Mouse (Mus musculus) MN1 (cell line): ENCODE measurements at regions not wholly inside any gene's neighbourhood (a gene's known extent, or its start where the extent isn't known, plus 50 kb on each side); places are given as distances from the start of the nearest gene placed in this dataset.
A peak's percentile ranks its signal among the peaks of the same experiment; 100 is the strongest.

Source experiments
- DNase-seq: peaks from one replicate; pipeline ENCODE4 v3.0.0-alpha.2; 2016; ENCODE audit warnings: low spot score

- no peak for DNase-seq
These were observed 145.0 kb downstream of the Spata18 start for GRCm38 (mm10) chr5:73796201-73796600.

GRCm38 (mm10) chr5:73797980-73798379, 146.8 kb downstream of the Spata18 start:
- DNase-seq = no peak

DNA sequence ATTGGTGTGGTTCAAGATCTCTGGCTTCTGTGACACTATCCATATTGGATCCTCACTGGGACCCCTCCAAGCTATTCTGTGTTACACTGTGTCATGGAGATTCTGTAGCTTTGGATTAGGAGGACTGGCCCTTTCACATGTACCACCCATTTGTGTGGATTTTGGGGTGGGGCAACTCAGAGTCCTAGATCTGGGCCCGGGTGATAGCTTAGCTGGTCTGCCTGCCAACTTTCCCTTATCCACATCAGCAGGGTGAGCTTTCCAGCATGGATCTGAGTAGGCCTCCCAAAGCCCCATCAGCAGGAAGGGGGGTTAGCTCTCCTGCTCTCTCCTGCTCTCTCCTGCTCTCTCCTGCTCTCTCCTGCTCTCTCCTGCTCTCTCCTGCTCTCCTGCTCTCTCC, 152.3 kb downstream of the Spata18 start:
- no peak for DNase-seq

DNA sequence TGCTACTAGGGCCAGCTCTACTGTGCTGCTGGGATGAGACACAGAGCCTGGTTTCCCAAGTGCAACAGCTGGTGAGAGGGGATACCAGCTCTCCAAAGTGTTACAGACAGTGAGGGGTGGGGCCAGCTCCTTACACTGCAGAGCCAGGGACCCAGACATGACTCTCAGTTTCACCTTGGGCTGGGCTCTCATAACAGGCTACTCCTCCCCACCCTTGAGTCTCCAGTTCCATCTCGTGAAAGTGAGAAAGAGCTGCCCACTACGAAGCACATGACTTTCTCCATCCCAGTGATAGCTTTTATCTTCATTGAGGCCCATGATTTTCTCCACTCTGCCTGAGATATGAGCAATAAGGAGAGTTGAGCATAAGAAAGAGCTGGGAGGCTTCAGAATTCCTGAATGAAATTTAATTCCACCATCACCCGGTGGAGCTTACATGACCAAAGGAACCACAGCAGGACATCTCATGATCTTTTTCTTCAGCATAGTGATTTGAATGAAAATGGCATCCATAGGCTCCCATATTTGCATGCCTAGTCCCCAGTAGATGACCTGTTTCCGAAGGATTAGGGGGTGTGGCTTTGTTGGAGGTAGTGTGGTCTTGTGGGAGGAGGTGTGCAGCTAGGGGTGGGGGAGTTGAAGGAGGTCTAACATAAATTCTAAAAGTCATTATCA, 153.5 kb downstream of the Spata18 start:
- no peak for DNase-seq

DNA sequence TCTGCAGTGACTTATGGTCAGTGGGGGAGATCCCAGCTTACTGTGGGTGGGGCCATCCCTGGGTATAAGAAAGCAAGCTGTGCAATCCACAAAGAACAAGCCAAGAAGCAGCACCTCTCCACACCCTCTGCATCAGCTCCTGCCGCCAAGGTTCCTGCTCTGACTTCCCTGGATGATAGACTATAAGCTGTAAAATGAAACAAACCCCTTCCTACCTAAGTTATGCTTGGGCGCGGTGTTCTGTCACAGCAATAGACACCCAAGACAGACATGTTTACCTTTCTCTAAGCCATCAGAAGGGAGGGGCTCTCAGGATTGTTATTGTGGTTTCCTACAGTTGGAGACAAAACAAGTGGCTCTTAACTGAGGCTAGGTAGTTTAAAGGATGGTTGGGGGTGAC, 159.5 kb downstream of the Spata18 start:
- no peak for DNase-seq

GRCm38 (mm10) chr5:73811094-73811521, 159.9 kb downstream of the Spata18 start:
- DNase-seq = no peak

GRCm38 (mm10) chr5:73815752-73816151, 164.6 kb downstream of the Spata18 start:
- DNase-seq = no peak

GRCm38 (mm10) chr5:73817180-73817579, 166.0 kb downstream of the Spata18 start:
- DNase-seq = no peak

DNA sequence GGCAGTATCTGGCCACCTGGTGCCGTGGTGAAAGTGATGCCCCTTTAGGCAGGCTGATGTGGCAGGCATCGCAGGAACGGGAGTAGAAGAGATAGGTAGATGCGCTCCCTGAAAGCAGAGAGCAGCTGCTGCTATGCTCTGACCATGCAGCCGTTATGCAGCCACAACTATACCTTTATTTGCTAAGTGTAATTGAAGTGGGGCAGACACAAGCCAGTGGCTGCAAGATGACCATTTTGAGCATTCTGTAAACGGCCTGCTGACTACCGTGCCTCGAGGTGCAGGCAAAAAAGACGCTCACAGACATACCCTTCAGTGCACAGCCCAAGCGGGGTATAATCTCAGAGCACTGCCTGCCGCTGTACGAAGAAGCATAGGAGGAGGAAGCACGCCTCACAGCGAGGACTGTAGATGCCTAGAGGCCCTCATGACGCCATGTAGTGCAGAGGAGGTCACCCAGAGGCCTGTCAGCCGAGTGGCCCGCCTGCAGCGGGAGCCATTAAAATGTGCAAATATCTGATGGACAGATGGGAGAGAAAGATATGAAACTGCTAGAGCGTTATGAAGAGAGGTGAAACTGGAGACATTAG, 170.9 kb downstream of the Spata18 start:
- DNase-seq = no peak

DNA sequence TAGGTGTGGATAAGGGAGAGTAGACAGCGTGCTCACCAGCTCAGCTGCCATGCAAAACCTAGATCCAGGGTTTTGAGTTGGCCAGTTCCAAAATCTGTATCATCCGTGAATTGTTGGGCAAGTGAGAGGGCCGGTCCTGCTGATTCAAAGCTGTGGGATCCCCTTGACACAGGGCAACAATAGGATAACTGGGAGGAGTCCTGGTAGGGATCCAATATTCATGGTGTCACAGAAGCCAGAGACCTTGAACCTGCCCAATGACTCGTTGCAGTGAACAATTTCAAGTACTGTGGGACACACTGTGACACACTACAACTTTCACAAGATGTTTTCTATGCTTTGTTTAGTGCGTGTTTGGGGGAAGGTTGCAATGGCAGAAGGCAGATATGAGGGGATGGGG, 172.2 kb downstream of the Spata18 start:
- no peak for DNase-seq

GRCm38 (mm10) chr5:73826941-73827340, 175.8 kb downstream of the Spata18 start:
- no peak for DNase-seq

DNA sequence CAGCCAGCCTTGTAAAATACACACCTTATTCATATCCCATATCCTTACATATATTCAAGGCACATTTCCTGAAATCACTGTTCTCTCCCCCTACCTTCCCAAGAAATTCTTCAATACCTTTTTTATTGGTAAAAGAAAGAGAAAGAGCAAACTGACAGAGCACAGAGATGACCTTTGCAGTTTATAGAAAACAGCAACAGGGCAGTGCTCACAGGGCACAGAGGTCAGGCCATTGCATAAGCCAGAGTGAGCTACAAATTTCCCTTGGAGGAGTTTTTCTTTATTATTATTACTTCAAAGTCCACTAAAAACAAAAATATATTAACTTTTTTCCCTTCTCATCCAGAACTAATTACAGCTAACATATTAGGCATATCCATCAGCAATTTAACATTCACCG, 182.5 kb downstream of the Spata18 start:
- no peak for DNase-seq

GRCm38 (mm10) chr5:73843776-73844175, 192.6 kb downstream of the Spata18 start:
- DNase-seq = no peak

- DNase-seq = no peak
These were observed 195.1 kb downstream of the Spata18 start for GRCm38 (mm10) chr5:73846096-73846782.

- no peak for DNase-seq
These were observed 195.6 kb downstream of the Spata18 start for GRCm38 (mm10) chr5:73846783-73847151.

GRCm38 (mm10) chr5:73851501-73851900, 200.3 kb downstream of the Spata18 start:
- no peak for DNase-seq

- peak; percentile 58 for DNase-seq
These were observed 203.0 kb downstream of the Spata18 start for GRCm38 (mm10) chr5:73854025-73854773.

DNA sequence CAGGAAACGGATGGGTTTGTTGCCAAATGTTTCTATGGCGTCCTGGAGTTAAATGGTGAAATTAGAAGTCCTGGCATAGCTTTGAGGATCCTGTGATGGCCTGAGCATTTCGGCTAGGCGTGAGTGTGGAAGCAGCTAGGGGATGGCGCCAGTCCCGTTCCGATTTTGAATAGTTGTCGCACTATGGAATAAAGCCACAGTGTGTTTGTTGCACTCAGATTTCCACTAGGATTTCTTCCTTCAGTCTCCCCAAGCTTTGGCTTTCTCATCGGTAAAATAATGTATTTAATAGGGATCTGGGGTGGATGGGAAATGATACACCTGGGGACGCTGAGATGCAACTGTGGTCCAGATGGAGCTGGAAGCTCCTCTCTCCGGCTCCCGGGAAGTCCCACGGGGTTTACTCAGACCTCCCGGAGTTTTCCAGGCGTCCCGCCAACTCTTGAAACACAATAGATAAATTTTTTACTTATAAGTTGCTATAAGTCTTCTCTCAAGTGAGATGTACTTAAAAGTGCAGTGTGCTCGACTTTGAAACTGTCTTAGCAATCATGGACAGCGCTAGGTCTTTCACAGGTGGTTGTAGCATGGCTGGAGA, 203.7 kb downstream of the Spata18 start:
- peak; percentile 9 for DNase-seq

GRCm38 (mm10) chr5:73859320-73859719, 208.1 kb downstream of the Spata18 start:
- DNase-seq = no peak

- DNase-seq = peak; percentile 21
These were observed 204.0 kb downstream of the Usp46 start for GRCm38 (mm10) chr5:73864138-73864761.

GRCm38 (mm10) chr5:73872641-73873421, 195.4 kb downstream of the Usp46 start:
- DNase-seq = no peak
